Mouse (Mus musculus): ENCODE data around the gene Snx3. TPM values are rescaled to one million over a fixed set of nuclear protein-coding genes. Genes with fewer than 3 reads are reported as not detected.

Snx3 gene
- polyA plus RNA-seq (2015; fragmentation: Nextera tagmentation; extraction: Ambion mirVana), result 275 and 315 TPM in 2 replicates

GRCm38 (mm10) chr10:42501775-42502348 is at the start of gene Snx3:
Snx3 (plus strand) TSS chr10:42502030.
- Histone ChIP-seq H3K9me3 (no peaks in the 10 kb centered on the region), H3K4me3 (peak within 1 kb of the TSS; percentile 82), H3K9ac (peak within 1 kb of the TSS; percentile 93), H3K36me3 (0 out of 2 replicates have a peak, but pooled peaks cover 2% of the 10 kb centered on the region), H3K27ac (replicated peaks) (peak within 1 kb of the TSS; percentile 96), H3K4me2 (peak within 1 kb of the TSS; percentile 86), H3K27me3 (no peaks in the 10 kb centered on the region), H3K4me1 (replicated peaks) (peaks cover 23% of the 10 kb centered on the region)
- 0% methylated on average over 50 of the region's 68 CpGs for WGBS
- peak; percentile 97 for ATAC-seq (ENCODE audit: low read depth)

- Histone ChIP-seq H3K9ac (no peak overlapping the region), H3K9me3 (no peaks in the 10 kb centered on the region; the same call in 1 of the 2 replicates), H3K4me2 (no peak overlapping the region), H3K4me1 (replicated peaks) (peaks cover 5% of the 10 kb centered on the region), H3K36me3 (peaks cover 7% of the 10 kb centered on the region; the same call in 1 of the 2 replicates), H3K27me3 (no peaks in the 10 kb centered on the region), H3K27ac (replicated peaks) (no peak overlapping the region), H3K4me3 (no peak overlapping the region)
- ATAC-seq (ENCODE audit: low read depth), result no peak
- WGBS, result 82% methylated on average over 11 of the region's 11 CpGs
Measured at GRCm38 (mm10) chr10:42454266-42454665, 47.6 kb upstream of the Snx3 start.

GRCm38 (mm10) chr10:42454690-42455089 is 47.1 kb upstream of the Snx3 start:
- no peaks in the 10 kb centered on the region; the same call in 1 of the 2 replicates for H3K9me3 ChIP-seq
- 85% methylated on average over 6 of the region's 6 CpGs for whole genome bisulfite sequencing

DNA sequence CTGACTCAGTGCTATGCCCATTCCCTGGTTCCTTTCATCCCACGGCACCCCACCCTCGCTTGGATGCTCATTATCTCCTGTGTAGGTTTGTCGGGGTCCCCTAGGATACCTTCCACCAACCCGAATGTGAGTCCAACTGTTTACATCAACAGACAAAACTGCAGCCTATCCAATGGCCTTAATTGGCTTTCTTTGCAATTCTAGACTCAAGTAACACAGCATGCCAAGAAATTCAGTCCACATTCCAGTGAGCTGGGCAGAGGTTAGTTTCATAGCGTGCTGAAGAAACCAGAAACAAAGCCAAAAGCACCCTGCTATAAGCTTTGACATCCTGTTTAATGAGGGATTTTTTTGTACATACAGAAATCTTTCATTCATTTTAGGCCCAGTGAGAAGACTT is 45.8 kb upstream of the Snx3 start:
- ATAC-seq (ENCODE audit: low read depth), result no peak
- Histone ChIP-seq H3K27me3 (no peaks in the 10 kb centered on the region), H3K36me3 (peaks cover 13% of the 10 kb centered on the region), H3K27ac (replicated peaks) (no peak overlapping the region), H3K4me1 (replicated peaks) (no peaks in the 10 kb centered on the region), H3K9me3 (no peaks in the 10 kb centered on the region; the same call in 1 of the 2 replicates), H3K9ac (no peak overlapping the region), H3K4me2 (no peak overlapping the region), H3K4me3 (no peak overlapping the region)
- WGBS, result 87% methylated on average over 5 of the region's 5 CpGs

More at GRCm38 (mm10) chr10:42454690-42455089, 47.1 kb upstream of the Snx3 start:
- H3K4me3 ChIP-seq, result no peak overlapping the region
- no peak overlapping the region for H3K9ac ChIP-seq
- H3K27me3 ChIP-seq, result no peaks in the 10 kb centered on the region
- peaks cover under 1% of the 10 kb centered on the region; the same call in 1 of the 2 replicates for H3K4me1 ChIP-seq (replicated peaks)
- no peak overlapping the region for H3K27ac ChIP-seq (replicated peaks)
- H3K4me2 ChIP-seq, result no peak overlapping the region
- peaks cover 11% of the 10 kb centered on the region for H3K36me3 ChIP-seq
- ATAC-seq (ENCODE audit: low read depth), result no peak

- Histone ChIP-seq H3K4me1 (replicated peaks) (no peaks in the 10 kb centered on the region), H3K4me2 (no peak overlapping the region), H3K9me3 (no peaks in the 10 kb centered on the region; the same call in 1 of the 2 replicates), H3K27ac (replicated peaks) (0 out of 2 replicates have a peak overlapping the region, but pooled peaks have one; percentile 5), H3K4me3 (no peak overlapping the region), H3K36me3 (peaks cover 10% of the 10 kb centered on the region), H3K9ac (no peak overlapping the region), H3K27me3 (no peaks in the 10 kb centered on the region)
- no peak for ATAC-seq (ENCODE audit: low read depth)
- WGBS, result 83% methylated on average over 9 of the region's 9 CpGs
Measured at GRCm38 (mm10) chr10:42457557-42458191, 44.2 kb upstream of the Snx3 start.

DNA sequence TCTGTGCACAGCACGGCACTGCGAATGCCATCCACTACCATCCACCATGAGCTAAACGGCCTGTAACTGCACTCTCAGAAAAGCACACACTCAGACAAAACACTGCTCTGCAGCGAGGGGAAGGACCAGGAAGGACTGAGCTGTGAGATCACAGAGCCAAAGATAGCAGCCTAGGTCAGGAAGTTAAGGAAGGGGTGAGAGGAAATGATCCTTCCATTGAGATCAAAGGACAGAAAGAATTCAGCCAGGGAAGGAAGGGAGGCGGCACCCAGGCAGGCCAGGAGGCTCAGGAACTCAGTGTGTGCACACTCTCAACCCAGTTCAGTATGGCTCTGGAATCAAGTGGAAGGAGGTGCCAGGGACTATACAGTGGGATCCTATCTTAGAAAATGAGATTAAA is 37.6 kb upstream of the Snx3 start:
- 38% methylated on average over 5 of the region's 5 CpGs for WGBS
- no peak for ATAC-seq (ENCODE audit: low read depth)

DNA sequence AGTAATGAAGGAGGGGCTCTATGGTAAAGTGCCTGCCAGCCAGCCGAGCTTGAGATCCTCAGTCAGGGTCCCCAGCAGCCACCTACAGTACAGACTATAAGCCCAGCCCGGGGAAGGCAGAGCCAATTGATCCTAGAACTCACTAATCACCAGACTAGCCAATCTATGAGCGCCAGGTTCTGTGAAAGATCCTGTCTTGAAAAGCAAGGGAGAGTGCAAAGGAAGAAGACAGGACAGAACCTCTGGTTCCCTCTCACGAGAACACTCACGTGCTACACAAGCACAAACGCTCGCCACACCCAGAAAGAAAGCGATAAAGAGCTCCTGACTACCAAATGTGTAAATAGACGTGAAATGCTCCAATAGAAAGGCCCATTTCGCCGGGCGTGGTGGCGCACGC is 37.0 kb upstream of the Snx3 start:
- ATAC-seq (ENCODE audit: low read depth), result no peak
- Histone ChIP-seq H3K4me3 (no peak overlapping the region), H3K27me3 (no peaks in the 10 kb centered on the region), H3K27ac (replicated peaks) (0 out of 2 replicates have a peak overlapping the region, but pooled peaks have one; percentile 9), H3K4me2 (no peak overlapping the region), H3K4me1 (replicated peaks) (no peaks in the 10 kb centered on the region), H3K9ac (no peak overlapping the region), H3K36me3 (peaks cover under 1% of the 10 kb centered on the region; the same call in 1 of the 2 replicates), H3K9me3 (no peaks in the 10 kb centered on the region)
- WGBS, result 82% methylated on average over 14 of the region's 14 CpGs

More for the DNA sequence above, 37.6 kb upstream of the Snx3 start:
- no peak overlapping the region for H3K9ac ChIP-seq
- no peak overlapping the region for H3K4me2 ChIP-seq
- H3K4me3 ChIP-seq, result no peak overlapping the region
- no peaks in the 10 kb centered on the region for H3K4me1 ChIP-seq (replicated peaks)
- no peaks in the 10 kb centered on the region for H3K27me3 ChIP-seq
- H3K9me3 ChIP-seq, result no peaks in the 10 kb centered on the region
- no peak overlapping the region; the same call in 1 of the 2 replicates for H3K27ac ChIP-seq (replicated peaks)
- H3K36me3 ChIP-seq, result peaks cover 6% of the 10 kb centered on the region

- no peak overlapping the region for H3K4me2 ChIP-seq
- no peak for ATAC-seq (ENCODE audit: low read depth)
- H3K27ac ChIP-seq (replicated peaks), result no peak overlapping the region
- no peaks in the 10 kb centered on the region for H3K27me3 ChIP-seq
- no peak overlapping the region for H3K4me3 ChIP-seq
- peaks cover 12% of the 10 kb centered on the region for H3K4me1 ChIP-seq (replicated peaks)
- WGBS, result 91% methylated on average over 6 of the region's 6 CpGs
- no peaks in the 10 kb centered on the region for H3K36me3 ChIP-seq
- H3K9ac ChIP-seq, result no peak overlapping the region
- H3K9me3 ChIP-seq, result no peaks in the 10 kb centered on the region
Measured at GRCm38 (mm10) chr10:42474946-42475514, 26.8 kb upstream of the Snx3 start.

DNA sequence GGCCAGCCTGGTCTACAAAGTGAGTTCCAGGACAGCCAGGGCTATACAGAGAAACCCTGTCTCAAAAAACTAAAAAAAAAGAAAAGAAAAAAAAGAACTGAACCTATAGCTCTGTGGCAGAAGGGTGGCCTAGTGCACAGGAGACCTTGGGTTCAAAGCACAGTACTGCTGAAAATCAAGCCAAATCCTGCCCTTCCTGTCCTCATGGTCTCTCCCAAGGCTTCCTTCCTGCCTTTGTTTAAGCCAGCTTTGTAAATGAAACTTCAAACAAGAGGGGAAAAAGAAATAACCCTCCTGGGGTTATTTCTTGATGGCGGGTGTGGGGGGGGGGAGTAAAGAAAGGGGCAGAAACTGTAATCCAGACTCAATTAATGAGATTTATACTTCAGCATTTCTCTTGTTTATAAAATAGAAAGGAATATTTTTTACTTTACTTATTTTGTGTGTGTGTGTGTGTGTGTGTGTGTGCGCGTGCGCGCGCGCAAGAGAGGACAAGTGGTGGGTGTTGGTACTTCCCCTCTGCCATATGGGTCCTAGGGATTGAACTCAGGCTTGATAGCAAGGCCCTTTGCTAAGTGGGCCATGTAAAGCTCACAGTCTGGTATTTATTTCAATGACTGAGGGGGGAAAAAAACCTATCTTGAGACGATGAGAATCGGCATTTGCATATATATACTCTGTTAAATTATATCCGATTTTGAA is 24.9 kb upstream of the Snx3 start:
- ATAC-seq (ENCODE audit: low read depth), result no peak
- peak overlapping the region; percentile 83; the same call in 1 of the 2 replicates for H3K4me2 ChIP-seq
- no peaks in the 10 kb centered on the region for H3K27me3 ChIP-seq
- H3K36me3 ChIP-seq, result no peaks in the 10 kb centered on the region
- no peak overlapping the region for H3K4me3 ChIP-seq
- peak overlapping the region; percentile 89; the same call in 1 of the 2 replicates for H3K27ac ChIP-seq (replicated peaks)
- 92% methylated on average over 10 of the region's 10 CpGs for WGBS
- no peaks in the 10 kb centered on the region for H3K9me3 ChIP-seq
- peaks cover 12% of the 10 kb centered on the region for H3K4me1 ChIP-seq (replicated peaks)
- no peak overlapping the region for H3K9ac ChIP-seq

DNA sequence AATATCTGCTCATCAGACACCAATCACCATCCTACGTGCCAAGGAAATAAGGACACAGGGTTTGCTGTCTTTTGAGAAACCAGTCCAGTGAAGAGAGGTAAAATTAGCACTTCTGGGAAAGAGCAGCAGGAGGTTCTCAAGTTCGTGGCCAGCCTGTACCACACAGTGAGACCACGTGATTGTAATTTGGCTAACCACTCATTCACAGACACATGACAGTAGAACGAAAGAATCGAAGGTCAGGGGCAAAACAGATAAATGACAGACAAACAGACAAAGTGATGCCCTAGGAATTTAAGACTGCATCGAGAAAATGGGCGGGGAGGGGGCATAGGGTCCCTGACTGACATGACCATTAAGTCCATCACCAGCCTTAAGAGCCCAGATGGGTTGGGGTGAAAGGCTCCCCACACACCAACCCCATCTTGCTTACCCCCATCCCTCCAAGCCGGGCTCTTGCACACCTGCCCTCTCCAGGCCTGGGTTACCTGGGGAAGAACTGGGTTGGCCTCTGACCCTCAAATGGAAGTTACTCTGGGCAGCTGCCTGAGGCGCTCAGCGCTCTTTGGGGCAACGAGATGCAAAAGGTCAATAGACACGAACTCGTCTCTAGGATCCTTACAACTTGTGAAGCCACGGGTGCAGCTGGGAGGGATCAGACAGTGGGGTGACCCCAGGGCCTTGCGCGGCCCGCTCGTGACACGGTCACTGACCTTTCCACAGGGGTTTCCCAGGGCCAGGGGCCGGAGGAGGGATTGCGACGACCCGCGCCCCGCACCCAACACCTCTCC is 24.1 kb upstream of the Snx3 start:
- peak overlapping the region; percentile 68 for H3K4me3 ChIP-seq
- peak overlapping the region; percentile 89 for H3K27ac ChIP-seq (replicated peaks)
- ATAC-seq (ENCODE audit: low read depth), result peak; percentile 75
- peak overlapping the region; percentile 83 for H3K4me2 ChIP-seq
- peak overlapping the region; percentile 80 for H3K9ac ChIP-seq
- H3K9me3 ChIP-seq, result no peaks in the 10 kb centered on the region
- 12% methylated on average over 25 of the region's 25 CpGs for WGBS
- no peaks in the 10 kb centered on the region for H3K27me3 ChIP-seq
- H3K36me3 ChIP-seq, result no peaks in the 10 kb centered on the region
- peaks cover 12% of the 10 kb centered on the region for H3K4me1 ChIP-seq (replicated peaks)

GRCm38 (mm10) chr10:42478341-42478720 is 23.5 kb upstream of the Snx3 start, which contains the start of gene Afg1l:
Afg1l (minus strand) TSS chr10:42478565.
- Histone ChIP-seq H3K4me3 (peak within 1 kb of the TSS; percentile 68), H3K27ac (replicated peaks) (peak within 1 kb of the TSS; percentile 89), H3K36me3 (no peaks in the 10 kb centered on the region), H3K4me2 (peak within 1 kb of the TSS; percentile 83), H3K27me3 (no peaks in the 10 kb centered on the region), H3K9ac (peak within 1 kb of the TSS; percentile 80), H3K4me1 (replicated peaks) (peaks cover 12% of the 10 kb centered on the region), H3K9me3 (no peaks in the 10 kb centered on the region)
- under 1% methylated on average over 29 of the region's 29 CpGs for WGBS
- ATAC-seq (ENCODE audit: low read depth), result peak; percentile 93

Measured in neural tube, embryonic 13.5 days (tissue).